Mouse (Mus musculus) heart, postnatal 0 days (tissue): ENCODE measurements around the gene Hist1h2aa.

Source experiments
- CTCF ChIP-seq: IDR thresholded peaks from 2 replicates; pipeline ENCODE4 v1.5.1; 2016; ENCODE audit warnings: antibody characterized with exemption, control low read depth, low read depth
- EP300 ChIP-seq: IDR thresholded peaks from 2 replicates; pipeline ENCODE4 v1.6.1; 2016; ENCODE audit warnings: antibody characterized with exemption, low read depth

GRCm38 (mm10) chr13:23892592-23893268 lies 41.5 kb upstream of the Hist1h2aa start:
- TF ChIP-seq CTCF (no peak), EP300 (no peak)
